Mouse (Mus musculus) embryonic facial prominence, embryonic 13.5 days (tissue): ENCODE measurements around the gene Htatip2. TPM values are rescaled to one million over a fixed set of nuclear protein-coding genes. Genes with fewer than 3 reads are reported as not detected.

ENCODE experiments used
- ATAC-seq: fragments of 200-750 bp; cut with Nextera tagmentation; 2 replicates; pipeline ENCODE4 v1.8.0; 2017; ENCODE audit warnings: low read depth; ENCODE audit not compliant: insufficient number of reproducible peaks, insufficient read depth, low FRiP score, low TSS enrichment
- H3K27ac ChIP-seq: fragments of 300-500 bp; sonication (generic); 2 replicates; pipeline ENCODE4 v1.5.1; 2015; ENCODE audit warnings: moderate library complexity, mild to moderate bottlenecking, inconsistent platforms
- H3K27me3 ChIP-seq: fragments of 300-500 bp; sonication (generic); 2 replicates; pipeline ENCODE4 v1.6.1; 2015; ENCODE audit warnings: mild to moderate bottlenecking, inconsistent platforms
- H3K36me3 ChIP-seq: fragments of 300-500 bp; sonication (generic); 2 replicates; pipeline ENCODE4 v1.6.1; 2015; ENCODE audit warnings: mild to moderate bottlenecking, inconsistent platforms
- H3K4me1 ChIP-seq: fragments of 300-500 bp; sonication (generic); 2 replicates; pipeline ENCODE4 v1.6.1; 2015; ENCODE audit warnings: inconsistent platforms
- H3K4me2 ChIP-seq: fragments of 300-500 bp; sonication (generic); 2 replicates; pipeline ENCODE4 v1.6.1; 2015; ENCODE audit warnings: moderate library complexity, mild to moderate bottlenecking, inconsistent platforms
- H3K4me3 ChIP-seq: fragments of 300-500 bp; sonication (generic); 2 replicates; pipeline ENCODE4 v1.5.1; 2015; ENCODE audit warnings: mild to moderate bottlenecking, inconsistent platforms
- H3K9ac ChIP-seq: fragments of 300-500 bp; sonication (generic); 2 replicates; pipeline ENCODE4 v1.6.1; 2015; ENCODE audit warnings: mild to moderate bottlenecking, inconsistent platforms
- H3K9me3 ChIP-seq: fragments of 300-500 bp; sonication (generic); 2 replicates; pipeline ENCODE4 v1.6.1; 2016; ENCODE audit warnings: inconsistent platforms
- WGBS: fragments of 180-500 bp; shearing (Covaris S2); methylation state at CpG from one replicate; pipeline ENCODE4 v1.1.7; 2015; ENCODE audit warnings: mixed read lengths; 5-methylcytosine and 5-hydroxymethylcytosine counted together
- polyA plus RNA-seq: library from polyadenylated mRNA; unstranded; fragments of >200 nt; fragmentation: Nextera tagmentation; extraction: Ambion mirVana; gene quantifications from 2 replicates; pipeline ENCODE4 v1.2.1, GENCODE M21; 2015

Htatip2 gene
- polyA plus RNA-seq, 1 experiment from 2014 or later: 10.0 TPM

DNA sequence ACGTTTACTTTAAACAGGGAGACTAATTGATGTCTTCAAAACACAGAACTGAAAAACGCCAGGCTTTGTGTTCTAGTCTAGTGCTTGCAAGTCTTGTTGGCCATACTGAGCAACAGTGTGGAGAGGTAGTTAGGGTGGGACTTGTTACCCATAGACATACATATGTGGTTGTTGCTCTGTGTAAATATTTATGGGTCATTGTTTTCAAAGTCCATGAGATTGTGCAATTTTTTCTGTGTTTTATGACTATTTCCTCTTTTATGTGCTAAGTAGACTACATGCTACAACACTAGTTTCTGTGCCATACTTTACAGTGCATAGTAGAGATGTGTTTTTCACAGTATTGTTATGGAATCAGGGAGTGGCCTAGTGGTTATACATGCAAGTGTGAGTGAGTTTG is 35.4 kb downstream of the Htatip2 start:
- Histone ChIP-seq H3K4me2 (no peak overlapping the region), H3K9ac (no peak overlapping the region), H3K4me3 (no peak overlapping the region), H3K27ac (no peak overlapping the region), H3K4me1 (no peaks in the 10 kb centered on the region), H3K27me3 (no peaks in the 10 kb centered on the region), H3K36me3 (peaks cover 56% of the 10 kb centered on the region), H3K9me3 (no peaks in the 10 kb centered on the region)
- no peak for ATAC-seq
- 83% methylated on average over 2 of the region's 2 CpGs for WGBS

DNA sequence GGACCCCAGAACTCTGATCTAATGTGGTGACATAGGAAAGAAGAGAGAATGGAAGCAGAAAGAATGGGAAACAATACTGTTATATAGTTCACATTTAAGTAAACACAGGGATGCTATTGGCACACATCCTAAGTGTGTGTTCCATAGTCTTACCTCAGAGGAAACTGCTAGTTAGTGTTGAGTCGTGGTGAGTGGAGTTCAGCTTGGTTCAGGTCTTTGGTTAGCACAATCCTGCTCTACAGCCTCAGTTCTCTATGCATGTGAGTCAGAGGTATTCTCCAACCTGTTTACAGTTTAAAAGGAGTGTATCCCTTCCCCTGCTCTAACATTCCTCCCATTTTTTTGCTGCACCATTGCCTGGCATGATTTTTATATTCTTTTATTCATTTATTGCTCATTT is 38.3 kb downstream of the Htatip2 start:
- Histone ChIP-seq H3K9me3 (no peaks in the 10 kb centered on the region), H3K9ac (no peak overlapping the region), H3K4me1 (no peaks in the 10 kb centered on the region), H3K4me2 (no peak overlapping the region), H3K27ac (no peak overlapping the region), H3K36me3 (peaks cover 55% of the 10 kb centered on the region), H3K27me3 (no peaks in the 10 kb centered on the region), H3K4me3 (no peak overlapping the region)
- 80% methylated on average over 1 of the region's 1 CpGs for WGBS
- ATAC-seq: no peak

DNA sequence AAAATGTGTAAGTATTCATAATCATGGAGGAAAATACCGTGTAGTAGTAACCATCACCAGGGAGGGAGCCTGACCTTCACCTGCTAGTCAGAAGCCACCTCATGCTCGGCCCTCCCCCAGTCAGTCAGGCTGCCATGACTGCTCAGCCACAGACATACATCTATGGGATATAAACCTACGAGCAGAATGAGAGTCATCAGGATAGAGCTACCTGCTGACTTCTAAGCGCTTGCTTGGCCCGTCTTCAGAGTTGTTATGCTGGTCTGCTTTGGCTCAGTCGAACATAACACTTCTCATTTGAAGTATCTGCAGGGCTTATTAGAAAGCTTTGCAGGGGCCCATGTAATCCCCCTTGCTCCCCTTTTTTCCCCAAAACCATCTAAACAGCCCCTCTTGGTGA is 44.6 kb downstream of the Htatip2 start:
- Histone ChIP-seq H3K4me1 (no peaks in the 10 kb centered on the region), H3K4me2 (no peak overlapping the region), H3K36me3 (peaks cover 39% of the 10 kb centered on the region), H3K4me3 (no peak overlapping the region), H3K27ac (no peak overlapping the region), H3K27me3 (no peaks in the 10 kb centered on the region), H3K9me3 (no peaks in the 10 kb centered on the region), H3K9ac (no peak overlapping the region)
- 87% methylated on average over 6 of the region's 6 CpGs for WGBS
- ATAC-seq: no peak

- ATAC-seq: no peak
- Histone ChIP-seq H3K27me3 (no peaks in the 10 kb centered on the region), H3K4me2 (no peak overlapping the region), H3K9me3 (no peaks in the 10 kb centered on the region), H3K4me1 (0 out of 2 replicates have a peak, but pooled peaks cover 4% of the 10 kb centered on the region), H3K27ac (no peak overlapping the region), H3K36me3 (peaks cover 42% of the 10 kb centered on the region), H3K9ac (no peak overlapping the region), H3K4me3 (no peak overlapping the region)
- WGBS: 65% methylated on average over 5 of the region's 5 CpGs
Observed at GRCm38 (mm10) chr7:49804638-49805165, 45.8 kb downstream of the Htatip2 start.

GRCm38 (mm10) chr7:49805618-49806017 is 46.7 kb downstream of the Htatip2 start:
- Histone ChIP-seq H3K4me2 (no peak overlapping the region), H3K4me3 (no peak overlapping the region), H3K4me1 (0 out of 2 replicates have a peak, but pooled peaks cover 5% of the 10 kb centered on the region), H3K27ac (no peak overlapping the region), H3K9me3 (no peaks in the 10 kb centered on the region), H3K27me3 (no peaks in the 10 kb centered on the region), H3K36me3 (peaks cover 43% of the 10 kb centered on the region), H3K9ac (no peak overlapping the region)
- no peak for ATAC-seq
- WGBS: 75% methylated on average over 3 of the region's 3 CpGs

- ATAC-seq: no peak
- Histone ChIP-seq H3K4me2 (no peak overlapping the region), H3K4me1 (0 out of 2 replicates have a peak, but pooled peaks cover 5% of the 10 kb centered on the region), H3K36me3 (peaks cover 33% of the 10 kb centered on the region), H3K27ac (no peak overlapping the region), H3K4me3 (no peak overlapping the region), H3K9me3 (no peaks in the 10 kb centered on the region), H3K9ac (no peak overlapping the region), H3K27me3 (no peaks in the 10 kb centered on the region)
- WGBS: 84% methylated on average over 9 of the region's 9 CpGs
Observed at GRCm38 (mm10) chr7:49807093-49807682, 48.3 kb downstream of the Htatip2 start.

- no peak for ATAC-seq
- H3K27me3 ChIP-seq: no peaks in the 10 kb centered on the region
- no peaks in the 10 kb centered on the region for H3K9me3 ChIP-seq
- H3K9ac ChIP-seq: no peak overlapping the region
- H3K4me1 ChIP-seq: 0 out of 2 replicates have a peak, but pooled peaks cover 7% of the 10 kb centered on the region
- H3K4me3 ChIP-seq: no peak overlapping the region
- peaks cover 30% of the 10 kb centered on the region for H3K36me3 ChIP-seq
- H3K27ac ChIP-seq: no peak overlapping the region
- WGBS: 88% methylated on average over 17 of the region's 17 CpGs
- H3K4me2 ChIP-seq: no peak overlapping the region
Observed at GRCm38 (mm10) chr7:49807846-49808622, 49.1 kb downstream of the Htatip2 start.

DNA sequence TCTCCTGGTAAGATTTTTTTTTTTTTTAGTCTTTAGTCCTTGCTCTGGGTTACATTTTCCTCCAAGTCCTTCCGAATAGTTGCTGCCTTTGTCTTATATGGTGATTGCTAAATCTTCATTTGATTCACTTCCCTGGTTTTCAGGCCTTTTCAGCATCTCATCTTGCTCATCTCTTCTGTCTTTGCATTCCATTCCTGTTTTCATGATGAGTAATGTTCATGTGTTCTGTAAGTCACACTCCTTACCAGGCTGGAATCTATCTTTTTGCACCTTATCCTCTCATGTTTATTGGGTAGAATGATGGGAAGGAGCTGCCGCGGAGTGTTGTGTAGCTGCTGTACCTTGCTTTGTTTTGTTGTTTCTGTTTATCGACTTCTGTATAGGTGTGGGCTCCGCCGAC is 50.2 kb downstream of the Htatip2 start:
- H3K27me3 ChIP-seq: no peaks in the 10 kb centered on the region
- 94% methylated on average over 6 of the region's 6 CpGs for WGBS
- H3K27ac ChIP-seq: no peak overlapping the region
- H3K9me3 ChIP-seq: no peaks in the 10 kb centered on the region
- no peak for ATAC-seq
- H3K9ac ChIP-seq: no peak overlapping the region
- no peak overlapping the region for H3K4me2 ChIP-seq
- H3K36me3 ChIP-seq: peaks cover 27% of the 10 kb centered on the region
- H3K4me3 ChIP-seq: no peak overlapping the region
- H3K4me1 ChIP-seq: 0 out of 2 replicates have a peak, but pooled peaks cover 9% of the 10 kb centered on the region

- Histone ChIP-seq H3K27ac (no peak overlapping the region), H3K27me3 (no peaks in the 10 kb centered on the region), H3K9ac (no peak overlapping the region), H3K9me3 (no peaks in the 10 kb centered on the region), H3K4me3 (no peak overlapping the region), H3K4me2 (no peak overlapping the region), H3K4me1 (0 out of 2 replicates have a peak, but pooled peaks cover 9% of the 10 kb centered on the region), H3K36me3 (peaks cover 27% of the 10 kb centered on the region)
- WGBS: 59% methylated on average over 3 of the region's 3 CpGs
- ATAC-seq: no peak
Observed at GRCm38 (mm10) chr7:49809562-49809961, 50.6 kb downstream of the Htatip2 start.

DNA sequence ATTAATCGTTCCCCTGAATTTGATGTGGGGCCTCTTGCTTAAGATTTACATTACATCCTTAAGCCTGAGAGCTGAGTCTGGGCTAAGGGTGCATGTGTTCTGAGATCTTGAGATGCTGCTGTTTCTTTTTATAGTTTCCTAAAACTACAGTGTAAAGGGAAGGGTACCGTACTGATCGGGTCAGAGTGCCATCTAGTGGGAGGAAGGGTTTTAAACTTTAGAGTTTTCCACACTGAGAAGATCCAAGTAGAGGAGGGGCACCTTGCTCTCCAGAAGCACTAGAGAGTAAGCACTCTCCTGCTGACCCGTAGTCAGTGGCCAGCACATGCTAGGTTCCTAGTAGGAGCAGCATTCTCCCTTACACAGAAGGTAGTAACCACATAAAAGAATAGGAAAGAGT is 52.4 kb downstream of the Htatip2 start:
- Histone ChIP-seq H3K4me2 (no peak overlapping the region), H3K36me3 (peaks cover 33% of the 10 kb centered on the region), H3K9ac (no peak overlapping the region), H3K27ac (no peak overlapping the region), H3K4me3 (no peak overlapping the region), H3K27me3 (no peaks in the 10 kb centered on the region), H3K4me1 (0 out of 2 replicates have a peak, but pooled peaks cover 9% of the 10 kb centered on the region), H3K9me3 (no peaks in the 10 kb centered on the region)
- WGBS: 59% methylated on average over 4 of the region's 4 CpGs
- ATAC-seq: no peak

DNA sequence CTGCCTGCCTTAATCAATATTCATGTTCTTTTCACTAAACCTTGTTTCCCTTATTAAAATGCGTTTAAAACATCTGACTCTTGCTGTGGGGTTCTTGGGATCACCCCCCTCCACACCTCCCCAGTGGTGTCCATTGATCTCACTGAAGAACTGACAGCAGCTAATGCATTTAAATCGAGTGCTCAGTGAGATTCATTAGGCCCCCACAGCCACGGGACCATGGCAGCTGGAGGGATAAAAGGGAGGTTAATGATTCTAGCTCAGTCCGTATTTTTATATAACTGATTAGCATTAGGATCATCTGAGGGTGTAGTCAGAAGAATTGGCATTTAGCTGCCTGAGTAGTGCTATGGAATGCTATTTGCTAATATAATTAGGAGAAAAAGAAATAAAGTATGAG is 60.5 kb downstream of the Htatip2 start:
- ATAC-seq: no peak
- Histone ChIP-seq H3K27ac (no peak overlapping the region), H3K36me3 (peaks cover 23% of the 10 kb centered on the region), H3K4me3 (no peak overlapping the region), H3K4me1 (peaks cover 10% of the 10 kb centered on the region), H3K4me2 (no peak overlapping the region), H3K27me3 (no peaks in the 10 kb centered on the region), H3K9me3 (no peaks in the 10 kb centered on the region), H3K9ac (no peak overlapping the region)
- WGBS: 49% methylated on average over 4 of the region's 4 CpGs

- H3K27me3 ChIP-seq: no peaks in the 10 kb centered on the region
- peaks cover 10% of the 10 kb centered on the region for H3K4me1 ChIP-seq
- H3K4me2 ChIP-seq: no peak overlapping the region
- H3K4me3 ChIP-seq: no peak overlapping the region
- WGBS: 85% methylated on average over 1 of the region's 1 CpGs
- ATAC-seq: no peak
- no peak overlapping the region for H3K9ac ChIP-seq
- H3K9me3 ChIP-seq: no peaks in the 10 kb centered on the region
- no peak overlapping the region for H3K27ac ChIP-seq
- H3K36me3 ChIP-seq: peaks cover 17% of the 10 kb centered on the region
Observed at GRCm38 (mm10) chr7:49821370-49821769, 62.5 kb downstream of the Htatip2 start.
